14 mouse cellular contexts compared by ENCODE assay signal in genomic region chr17:55952447-55953027, GRCm38 (mm10). TPM values are rescaled to one million over a fixed set of nuclear protein-coding genes. Genes with fewer than 3 reads are reported as not detected.
DNase-seq lines count a peak whose midpoint lies in the region; ATAC-seq and TF ChIP-seq lines count a peak whose summit lies in the region.
"Had no signal": no experiment of that assay in that cellular context is flagged by ENCODE, and none has a peak within 500 bp of the region (broad histone marks: within the 10 kb centered on the region; RNA-seq: fewer than 3 reads in every experiment).

Ebi3 (plus strand) TSS chr17:55952640.

- no peaks in the 10 kb centered on the region; the same call in 1 of the 2 replicates for H3K4me1 ChIP-seq in heart, adult 2 months (ENCODE audit: control insufficient read depth, insufficient read depth, low read length)

- no peak for TF ChIP-seq EP300 in heart, adult 2 months (IDR thresholded peaks at IDR 0.05; ENCODE audit: insufficient read depth, low read depth, low read length)

- 68% methylated on average over 6 of the region's 6 CpGs for WGBS in heart, adult 2 months

- TF ChIP-seq CTCF in heart, adult 2 months (IDR thresholded peaks at IDR 0.05), result no peak
- TF ChIP-seq CTCF in layer of hippocampus, adult 2 months (conservative IDR thresholded peaks at IDR 0.05), result no peak

- DNase-seq in heart, adult 2 months, result peak; percentile 23 to 47
- no peak for DNase-seq in heart, postnatal 4 days
- DNase-seq in A20 (ENCODE audit: low read depth, low spot score), result peak; percentile 77
- no peak for DNase-seq in layer of hippocampus, adult 2 months (ENCODE audit: low spot score in 2 of 2)
- no peak for DNase-seq in gastrocnemius, postnatal 10 days
- DNase-seq in left cerebral cortex, postnatal 25 days (ENCODE audit: low spot score in 2 of 2), result no peak
- DNase-seq: lung, postnatal 10 days had no signal

- no peak for TF ChIP-seq POLR2A in heart, adult 2 months (IDR thresholded peaks at IDR 0.05; ENCODE audit: insufficient read depth, low read depth, low read length)

- H3K27me3 ChIP-seq in heart, adult 2 months (ENCODE audit: control insufficient read depth, insufficient read depth, low read length), result no peaks in the 10 kb centered on the region
- H3K27me3 ChIP-seq: hindbrain, embryonic 15.5 days; stomach, embryonic 15.5 days had no signal

- H3K36me3 ChIP-seq in heart, adult 2 months (ENCODE audit: control insufficient read depth, insufficient read depth, low read length), result no peaks in the 10 kb centered on the region
- H3K36me3 ChIP-seq: embryonic facial prominence, embryonic 13.5 days; hindbrain, embryonic 15.5 days; neural tube, embryonic 12.5 days; stomach, embryonic 15.5 days had no signal

- no peak within 1 kb of the TSS for H3K9ac ChIP-seq in heart, adult 2 months (ENCODE audit: low read depth, low read length)
- H3K9ac ChIP-seq: embryonic facial prominence, embryonic 13.5 days; hindbrain, embryonic 15.5 days; neural tube, embryonic 12.5 days; stomach, embryonic 15.5 days had no signal

- peak; percentile 65 for ATAC-seq in activated CD4-positive, CD25-positive, alpha-beta regulatory T cell, adult 4 months
- ATAC-seq in megakaryocyte, adult 5-6 weeks (ENCODE audit: poor library complexity, severe bottlenecking), result peak; percentile 92

- H3K27ac ChIP-seq in heart, adult 2 months, result no peak within 1 kb of the TSS
- H3K27ac ChIP-seq in layer of hippocampus, adult 2 months, result no peak within 1 kb of the TSS
- H3K27ac ChIP-seq: embryonic facial prominence, embryonic 13.5 days; hindbrain, embryonic 15.5 days; neural tube, embryonic 12.5 days; stomach, embryonic 15.5 days had no signal

- no peak within 1 kb of the TSS for H3K4me3 ChIP-seq in heart, adult 2 months
- no peak within 1 kb of the TSS for H3K4me3 ChIP-seq in layer of hippocampus, adult 2 months
- H3K4me3 ChIP-seq: embryonic facial prominence, embryonic 13.5 days; hindbrain, embryonic 15.5 days; neural tube, embryonic 12.5 days; stomach, embryonic 15.5 days had no signal

- H3K79me2 ChIP-seq in heart, adult 2 months (replicated peaks; ENCODE audit: control insufficient read depth, insufficient read depth, low read length), result no peaks in the 10 kb centered on the region

- intact Hi-C loops in heart, adult 2 months (cut with DNase I), result loop anchor here (10.0 kb wide), 1 partner anchor 302 kb away; the partner anchor contains the start of gene Fem1a
- intact Hi-C loops in left cerebral cortex, postnatal 25 days (cut with DNase I), result no loop called here

RNA-seq across cellular contexts. Expression of gene Ebi3, which starts in this region (rescaled TPM):
- under 1 TPM; 0.34 to 0.91 TPM for total RNA-seq in heart, adult 2 months (2021)
- polyA plus RNA-seq in heart, adult 2 months (2012; rRNA removed), result 1.3 and 4.1 TPM in 2 replicates
- total RNA-seq in heart, postnatal 4 days (2021), result under 1 TPM; 0.61 to 0.71 TPM
- polyA plus RNA-seq in activated CD4-positive, CD25-positive, alpha-beta regulatory T cell, adult 4 months (2017; shearing (Covaris generic)), result 10 to 100 TPM; 52.7 to 95.2 TPM
- 31.8 and 36.1 TPM in 2 replicates for total RNA-seq in megakaryocyte, adult 5-6 weeks (2015)
- total RNA-seq in megakaryocyte, adult 5-6 weeks (2017), result 16.6 and 34.0 TPM in 2 replicates
- total RNA-seq in layer of hippocampus, adult 2 months (2021), result 1 to 10 TPM; 1.0 to 1.6 TPM
- total RNA-seq in gastrocnemius, postnatal 10 days (2021), result 1 to 10 TPM in 1 of 2 experiments, under 1 TPM in 1; 0.75 to 1.6 TPM
- 1 to 10 TPM; 2.1 to 2.5 TPM for total RNA-seq in left cerebral cortex, postnatal 25 days (2021)
- total RNA-seq: gastrocnemius, adult 8-10 months had no signal

Comparison
In these comparisons a context has a peak if more than half of its experiments do, and no peak if none do; other contexts are left out.
1. RNA of gene Ebi3 (total RNA-seq): 16.6 to 36.1 TPM in megakaryocyte, adult 5-6 weeks; 2.1 to 2.5 TPM in left cerebral cortex, postnatal 25 days, 1.0 to 1.6 TPM in layer of hippocampus, adult 2 months, 0.75 to 1.6 TPM in gastrocnemius, postnatal 10 days, 0.34 to 0.91 TPM in heart, adult 2 months and 0.61 to 0.71 TPM in heart, postnatal 4 days; every median in the first group is over 4 times any median in the second.
2. RNA of gene Ebi3 (polyA plus RNA-seq): 52.7 to 95.2 TPM in activated CD4-positive, CD25-positive, alpha-beta regulatory T cell, adult 4 months; 1.3 to 4.1 TPM in heart, adult 2 months; every median in the first group is over 10 times any median in the second.
3. DNase-seq: peak in heart, adult 2 months (2 of 2) and A20 (single experiment); none in heart, postnatal 4 days (single experiment), layer of hippocampus, adult 2 months (0 of 2), gastrocnemius, postnatal 10 days (single experiment) and left cerebral cortex, postnatal 25 days (0 of 2).